Mouse (Mus musculus): ENCODE results near the gene Dhcr24. TPM values are rescaled to one million over a fixed set of nuclear protein-coding genes. Genes with fewer than 3 reads are reported as not detected.

The Dhcr24 gene
- 1.6 TPM for polyA plus RNA-seq (2014; fragmentation: Illumina TruSeq; extraction: RNeasy Lipid Tissue Mini Kit (QIAGEN cat#74804); ENCODE audit: low replicate concordance)

DNA sequence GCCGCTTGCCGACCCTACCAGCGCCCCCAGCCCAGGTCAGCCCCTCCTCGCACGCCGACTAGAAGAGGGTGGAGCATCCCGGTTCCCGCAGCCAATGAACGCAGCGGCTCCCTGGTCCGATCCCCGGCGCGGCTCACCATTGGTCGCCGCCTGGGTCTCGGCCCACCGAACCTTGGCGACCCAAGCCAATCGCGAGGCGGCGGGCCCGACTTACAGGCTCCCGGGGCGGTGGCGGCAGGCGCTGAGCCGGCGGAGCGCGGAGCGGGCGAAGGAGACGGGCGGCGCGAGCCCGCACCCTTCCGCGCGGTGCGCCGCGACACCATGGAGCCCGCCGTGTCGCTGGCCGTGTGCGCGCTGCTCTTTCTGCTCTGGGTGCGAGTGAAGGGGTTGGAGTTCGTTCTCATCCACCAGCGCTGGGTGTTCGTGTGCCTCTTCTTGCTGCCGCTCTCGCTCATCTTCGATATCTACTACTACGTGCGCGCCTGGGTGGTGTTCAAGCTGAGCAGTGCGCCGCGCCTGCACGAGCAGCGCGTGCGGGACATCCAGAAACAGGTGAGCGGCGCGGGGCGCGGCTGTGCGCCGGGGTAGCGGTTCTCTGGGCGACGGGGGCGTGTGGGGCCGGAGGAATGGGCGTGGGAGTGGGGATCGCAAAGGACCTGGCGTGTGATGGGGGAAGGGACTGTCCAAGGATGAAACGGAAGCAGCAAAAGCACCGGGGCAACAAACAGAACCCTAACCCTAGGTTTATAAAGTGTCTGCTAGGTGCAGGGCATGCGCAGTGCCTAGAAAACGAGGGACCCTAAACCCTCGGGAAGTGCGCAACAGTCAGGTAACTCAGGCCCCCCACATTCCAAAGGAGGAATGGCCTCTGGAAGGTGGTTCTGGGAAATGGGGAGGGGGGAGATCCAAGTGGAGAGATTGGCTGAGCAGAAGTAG is at the start of gene Dhcr24:
TSS of gene Dhcr24 (plus strand) at position 193 of the 936 bp plus-strand sequence.

DNA sequence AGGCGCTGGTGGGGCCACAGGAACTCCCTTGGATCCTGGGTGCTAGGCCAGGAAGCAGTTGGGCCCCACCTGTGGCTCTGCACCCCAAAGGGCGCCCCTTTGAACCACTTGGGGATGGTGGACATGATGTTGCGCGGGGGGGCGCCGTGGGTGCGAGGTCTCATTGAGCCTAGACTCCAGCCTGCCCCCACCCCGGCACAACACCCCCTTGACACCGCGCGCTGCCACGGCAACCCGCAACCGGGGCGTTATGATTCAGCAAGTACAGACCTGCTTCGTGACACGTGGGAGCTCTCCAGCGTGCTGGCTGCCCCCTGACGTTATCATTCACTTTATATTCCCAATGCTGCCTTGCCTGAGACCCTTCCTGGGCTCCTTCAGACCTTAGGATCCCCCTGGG is 56.2 kb downstream of the Dhcr24 start, which contains the start of gene Lexm:
TSS of gene Lexm (minus strand) at position 186 of the 400 bp plus-strand sequence.

DNA sequence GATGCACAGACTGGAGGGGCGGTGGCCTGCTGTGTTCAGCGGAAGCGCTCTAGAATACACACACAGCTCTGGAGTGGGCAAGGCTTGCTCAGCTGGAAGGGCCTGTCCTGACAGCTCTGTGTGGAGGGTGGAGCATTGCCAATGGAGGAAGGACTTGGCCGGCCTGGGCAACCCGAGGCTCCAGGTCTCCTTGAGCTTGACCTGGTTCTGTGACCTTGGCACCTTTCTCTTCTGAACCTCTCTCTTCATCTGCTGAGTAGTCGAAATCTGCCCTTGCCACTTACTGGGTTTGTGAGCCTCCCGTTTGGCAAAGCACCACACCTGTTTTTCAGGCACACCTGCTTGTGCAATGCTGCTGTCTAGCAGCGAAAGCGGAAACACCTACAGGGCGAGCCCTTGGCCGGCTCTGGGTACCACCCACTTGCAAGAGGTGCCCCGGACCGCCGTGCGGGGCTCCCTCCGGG is 61.2 kb downstream of the Dhcr24 start, which contains the start of gene Ttc22:
TSS of gene Ttc22 (plus strand) at position 403 of the 464 bp plus-strand sequence.

Other genes starting within 250 kb of the Dhcr24 start
- 19.3 TPM for gene Usp24, start 244.8 kb upstream of the Dhcr24 start, polyA plus RNA-seq (2014; fragmentation: Illumina TruSeq; extraction: RNeasy Lipid Tissue Mini Kit (QIAGEN cat#74804); ENCODE audit: low replicate concordance)
- 0.11 TPM for gene Pcsk9, start 96.7 kb upstream of the Dhcr24 start, polyA plus RNA-seq (2014; fragmentation: Illumina TruSeq; extraction: RNeasy Lipid Tissue Mini Kit (QIAGEN cat#74804); ENCODE audit: low replicate concordance)
- not detected for gene Bsnd, start 68.8 kb upstream of the Dhcr24 start, polyA plus RNA-seq (2014; fragmentation: Illumina TruSeq; extraction: RNeasy Lipid Tissue Mini Kit (QIAGEN cat#74804); ENCODE audit: low replicate concordance)
- not detected for gene Lexm, start 56.2 kb downstream of the Dhcr24 start, polyA plus RNA-seq (2014; fragmentation: Illumina TruSeq; extraction: RNeasy Lipid Tissue Mini Kit (QIAGEN cat#74804); ENCODE audit: low replicate concordance)
- 2.5 TPM for gene Ttc22, start 61.4 kb downstream of the Dhcr24 start, polyA plus RNA-seq (2014; fragmentation: Illumina TruSeq; extraction: RNeasy Lipid Tissue Mini Kit (QIAGEN cat#74804); ENCODE audit: low replicate concordance)
- gene Pars2, start 90.0 kb downstream of the Dhcr24 start, polyA plus RNA-seq (2014; fragmentation: Illumina TruSeq; extraction: RNeasy Lipid Tissue Mini Kit (QIAGEN cat#74804); ENCODE audit: low replicate concordance), result 1.4 TPM
- 37.9 TPM for gene Ttc4, start 117.9 kb downstream of the Dhcr24 start, polyA plus RNA-seq (2014; fragmentation: Illumina TruSeq; extraction: RNeasy Lipid Tissue Mini Kit (QIAGEN cat#74804); ENCODE audit: low replicate concordance)
- 0.07 TPM for gene Mroh7, start 169.9 kb downstream of the Dhcr24 start, polyA plus RNA-seq (2014; fragmentation: Illumina TruSeq; extraction: RNeasy Lipid Tissue Mini Kit (QIAGEN cat#74804); ENCODE audit: low replicate concordance)
- not detected for gene Fam151a, start 172.9 kb downstream of the Dhcr24 start, polyA plus RNA-seq (2014; fragmentation: Illumina TruSeq; extraction: RNeasy Lipid Tissue Mini Kit (QIAGEN cat#74804); ENCODE audit: low replicate concordance)
- gene Acot11, start 244.0 kb downstream of the Dhcr24 start, polyA plus RNA-seq (2014; fragmentation: Illumina TruSeq; extraction: RNeasy Lipid Tissue Mini Kit (QIAGEN cat#74804); ENCODE audit: low replicate concordance), result 6.8 TPM

All from small intestine, adult 10 weeks (tissue).